Mouse (Mus musculus): ENCODE measurements at regions not wholly inside any gene's neighbourhood (a gene's known extent, or its start where the extent isn't known, plus 50 kb on each side); places are given as distances from the start of the nearest gene placed in this dataset.

DNA sequence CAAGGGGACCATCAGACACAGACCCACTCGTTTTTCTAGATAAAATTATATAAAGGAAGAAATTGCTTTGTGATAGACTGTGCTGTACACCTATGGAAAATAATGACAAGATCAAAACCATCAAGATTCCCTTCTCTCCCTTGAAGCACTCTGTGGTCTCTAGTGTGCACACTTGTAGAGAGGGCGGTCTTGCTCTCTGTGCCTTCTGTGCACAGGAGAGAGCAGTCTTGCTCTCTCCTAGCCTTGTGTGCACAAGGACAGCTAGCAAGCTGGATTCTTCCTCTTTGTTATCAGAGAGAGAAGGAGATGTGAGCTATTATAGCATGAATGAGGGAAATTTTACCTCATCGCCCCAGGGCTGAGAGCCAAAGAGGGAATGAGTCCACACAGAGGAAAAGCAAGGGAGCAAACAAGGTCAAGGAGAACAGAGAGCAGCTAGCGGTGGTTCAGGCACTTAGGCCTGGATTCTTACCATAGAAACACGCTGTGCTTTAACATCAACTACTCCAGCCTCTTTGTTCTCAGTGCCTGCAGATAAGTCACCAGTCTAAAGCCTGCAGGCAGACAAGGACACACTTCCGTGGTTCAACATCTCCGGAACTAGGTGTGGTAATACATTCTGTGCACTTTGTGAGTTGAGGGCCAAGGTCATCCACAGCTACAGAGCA lies 160.2 kb upstream of the Tas2r134 start:
- TF ChIP-seq POLR2A (IDR thresholded peaks at IDR 0.05; ENCODE audit: low read depth, low read length) (no peak), CTCF (IDR thresholded peaks at IDR 0.05; ENCODE audit: borderline replicate concordance, insufficient read depth, low read length) (no peak)

Data from embryonic fibroblast, embryonic 13.5 days (primary cell).